Mouse (Mus musculus) frontal cortex, postnatal 25 days (tissue): ENCODE measurements at regions not wholly inside any gene's neighbourhood (a gene's known extent, or its start where the extent isn't known, plus 50 kb on each side); places are given as distances from the start of the nearest gene placed in this dataset.

Experiments used
- DNase-seq, 2 experiments: peaks; one replicate each; pipeline ENCODE4 v3.0.0; 2022; ENCODE audit warnings: low spot score in 2 of 2

GRCm38 (mm10) chr4:64335814-64336213, 289.0 kb upstream of the Tnc start:
- no peak for DNase-seq

- no peak for DNase-seq
Observed at GRCm38 (mm10) chr4:64330213-64330612, 283.4 kb upstream of the Tnc start.

- DNase-seq = no peak
Observed at GRCm38 (mm10) chr4:64324391-64324790, 277.6 kb upstream of the Tnc start.

GRCm38 (mm10) chr4:64316553-64317347, 269.9 kb upstream of the Tnc start:
- no peak for DNase-seq

GRCm38 (mm10) chr4:64296941-64297340, 250.1 kb upstream of the Tnc start:
- no peak for DNase-seq

GRCm38 (mm10) chr4:64282471-64282870, 235.7 kb upstream of the Tnc start:
- DNase-seq = peak; percentile 3 to 16

GRCm38 (mm10) chr4:64276980-64277379, 230.2 kb upstream of the Tnc start:
- no peak for DNase-seq

- DNase-seq = no peak
Observed at GRCm38 (mm10) chr4:64274291-64274960, 227.6 kb upstream of the Tnc start.

GRCm38 (mm10) chr4:64269846-64270245, 223.0 kb upstream of the Tnc start:
- no peak for DNase-seq

- DNase-seq = no peak
Observed at GRCm38 (mm10) chr4:64269117-64269516, 222.3 kb upstream of the Tnc start.

GRCm38 (mm10) chr4:64260473-64260872, 213.7 kb upstream of the Tnc start:
- no peak for DNase-seq

- DNase-seq = no peak
Observed at GRCm38 (mm10) chr4:64260188-64260444, 213.3 kb upstream of the Tnc start.

- DNase-seq = no peak
Observed at GRCm38 (mm10) chr4:64259348-64260187, 212.8 kb upstream of the Tnc start.

- no peak for DNase-seq
Observed at GRCm38 (mm10) chr4:64255253-64255652, 208.4 kb upstream of the Tnc start.

GRCm38 (mm10) chr4:64250691-64251090, 203.9 kb upstream of the Tnc start:
- no peak for DNase-seq

- DNase-seq = no peak
Observed at GRCm38 (mm10) chr4:64238196-64238740, 191.5 kb upstream of the Tnc start.

- DNase-seq = no peak
Observed at GRCm38 (mm10) chr4:64235534-64235933, 188.7 kb upstream of the Tnc start.

- DNase-seq = no peak
Observed at GRCm38 (mm10) chr4:64232159-64232558, 185.3 kb upstream of the Tnc start.

- DNase-seq = no peak
Observed at GRCm38 (mm10) chr4:64228341-64228740, 181.5 kb upstream of the Tnc start.

- DNase-seq = no peak
Observed at GRCm38 (mm10) chr4:64226635-64227034, 179.8 kb upstream of the Tnc start.

- DNase-seq = no peak
Observed at GRCm38 (mm10) chr4:64224918-64225317, 178.1 kb upstream of the Tnc start.

GRCm38 (mm10) chr4:64219802-64220201, 173.0 kb upstream of the Tnc start:
- no peak for DNase-seq
